Mouse (Mus musculus) embryonic facial prominence, embryonic 10.5 days (tissue): ENCODE measurements around the gene Dach2. TPM values are rescaled to one million over a fixed set of nuclear protein-coding genes. Genes with fewer than 3 reads are reported as not detected.
"Not testable (repeated sequence)": the region's sequence is repeated elsewhere in the genome, so short reads cannot be mapped to it uniquely, and the experiment has no call there.

Experiments
- DNase-seq: peaks from one replicate; pipeline ENCODE4 v3.0.0-alpha.2; 2017; ENCODE audit warnings: low spot score
- H3K27ac ChIP-seq: fragments of 300-500 bp; sonication (generic); replicated peaks from 2 replicates; pipeline ENCODE4 v1.5.1; 2016; ENCODE audit warnings: mild to moderate bottlenecking
- H3K27me3 ChIP-seq: fragments of 300-500 bp; sonication (generic); replicated peaks from 2 replicates; pipeline ENCODE4 v1.6.1; 2016; ENCODE audit warnings: low read depth, mild to moderate bottlenecking; ENCODE audit not compliant: poor library complexity, severe bottlenecking
- H3K36me3 ChIP-seq: fragments of 300-500 bp; sonication (generic); replicated peaks from 2 replicates; pipeline ENCODE4 v1.6.1; 2016; ENCODE audit warnings: mild to moderate bottlenecking, moderate library complexity
- H3K4me1 ChIP-seq: fragments of 300-500 bp; sonication (generic); 2 replicates; pipeline ENCODE4 v1.6.1; 2016
- H3K4me3 ChIP-seq: fragments of 300-500 bp; sonication (generic); 2 replicates; pipeline ENCODE4 v1.5.1; 2016; ENCODE audit warnings: mild to moderate bottlenecking, moderate library complexity
- H3K9me3 ChIP-seq: fragments of 300-500 bp; sonication (generic); 2 replicates; pipeline ENCODE4 v1.6.1; 2016; ENCODE audit warnings: mild to moderate bottlenecking
- whole genome bisulfite sequencing: fragments of 180-500 bp; shearing (Covaris S2); methylation state at CpG from one replicate; pipeline ENCODE4 v1.1.7; 2016; 5-methylcytosine and 5-hydroxymethylcytosine counted together
- polyA plus RNA-seq: library from polyadenylated mRNA; unstranded; fragments of >200 nt; fragmentation: Nextera tagmentation; extraction: Ambion mirVana; gene quantifications from 2 replicates; pipeline ENCODE4 v1.2.1, GENCODE M21; 2016

Dach2 gene
- polyA plus RNA-seq, result 8.7 and 12.1 TPM in 2 replicates

GRCm38 (mm10) chrX:113297404-113297803 is at the start of gene Dach2:
Dach2 (plus strand) TSS chrX:113297510.
- no peaks in the 10 kb centered on the region for H3K27me3 ChIP-seq
- H3K4me3 ChIP-seq, result peak within 1 kb of the TSS; percentile 65
- H3K27ac ChIP-seq, result peak within 1 kb of the TSS; percentile 59; the same call in 1 of the 2 replicates
- no peaks in the 10 kb centered on the region for H3K36me3 ChIP-seq
- H3K4me1 ChIP-seq, result no peaks in the 10 kb centered on the region
- WGBS, result 22% methylated on average over 21 of the region's 21 CpGs
- peak; percentile 63 for DNase-seq
- H3K9me3 ChIP-seq, result no peaks in the 10 kb centered on the region

- H3K27me3 ChIP-seq, H3K27ac ChIP-seq, H3K9me3 ChIP-seq, H3K4me3 ChIP-seq, DNase-seq, H3K4me1 ChIP-seq, H3K36me3 ChIP-seq: not testable (repeated sequence)
- 75% methylated on average over 3 of the region's 3 CpGs for WGBS
Observed at GRCm38 (mm10) chrX:113252427-113252826, 44.9 kb upstream of the Dach2 start.

GRCm38 (mm10) chrX:113298031-113298430 is 721 bp downstream of the Dach2 start:
- Histone ChIP-seq H3K9me3 (no peaks in the 10 kb centered on the region), H3K36me3 (no peaks in the 10 kb centered on the region), H3K4me1 (no peaks in the 10 kb centered on the region), H3K4me3 (peak overlapping the region; percentile 65), H3K27ac (peak overlapping the region; percentile 59; the same call in 1 of the 2 replicates), H3K27me3 (no peaks in the 10 kb centered on the region)
- 18% methylated on average over 18 of the region's 18 CpGs for WGBS
- peak; percentile 91 for DNase-seq

- no peak for DNase-seq
- H3K4me3 ChIP-seq, result peak overlapping the region; percentile 65
- no peaks in the 10 kb centered on the region for H3K36me3 ChIP-seq
- H3K27ac ChIP-seq, result peak overlapping the region; percentile 54; the same call in 1 of the 2 replicates
- no peaks in the 10 kb centered on the region for H3K27me3 ChIP-seq
- no peaks in the 10 kb centered on the region for H3K4me1 ChIP-seq
- 21% methylated on average over 19 of the region's 19 CpGs for WGBS
- no peaks in the 10 kb centered on the region for H3K9me3 ChIP-seq
Observed at GRCm38 (mm10) chrX:113298468-113298867, 1.2 kb downstream of the Dach2 start.

- H3K4me1 ChIP-seq, result no peaks in the 10 kb centered on the region
- DNase-seq, result no peak
- WGBS, result 63% methylated on average over 4 of the region's 4 CpGs
- no peak overlapping the region for H3K4me3 ChIP-seq
- no peaks in the 10 kb centered on the region for H3K36me3 ChIP-seq
- no peak overlapping the region for H3K27ac ChIP-seq
- no peaks in the 10 kb centered on the region for H3K27me3 ChIP-seq
- no peaks in the 10 kb centered on the region for H3K9me3 ChIP-seq
Observed at GRCm38 (mm10) chrX:113304323-113304722, 7.0 kb downstream of the Dach2 start.

GRCm38 (mm10) chrX:113338143-113338542 is 40.8 kb downstream of the Dach2 start:
- Histone ChIP-seq H3K27ac (no peak overlapping the region), H3K9me3 (no peaks in the 10 kb centered on the region), H3K36me3 (no peaks in the 10 kb centered on the region), H3K4me3 (no peak overlapping the region), H3K4me1 (no peaks in the 10 kb centered on the region), H3K27me3 (no peaks in the 10 kb centered on the region)
- DNase-seq, result no peak
- 68% methylated on average over 3 of the region's 3 CpGs for WGBS

- DNase-seq, result no peak
- WGBS, result 85% methylated on average over 3 of the region's 3 CpGs
Observed at GRCm38 (mm10) chrX:113394417-113394816, 97.1 kb downstream of the Dach2 start.

GRCm38 (mm10) chrX:113408756-113409155 is 111.4 kb downstream of the Dach2 start:
- no peak for DNase-seq
- H3K36me3 ChIP-seq, result no peaks in the 10 kb centered on the region
- no peak overlapping the region for H3K27ac ChIP-seq
- 93% methylated on average over 1 of the region's 1 CpGs for WGBS
- no peaks in the 10 kb centered on the region for H3K4me1 ChIP-seq
- H3K4me3 ChIP-seq, result no peak overlapping the region
- no peaks in the 10 kb centered on the region for H3K27me3 ChIP-seq
- no peaks in the 10 kb centered on the region for H3K9me3 ChIP-seq

More at GRCm38 (mm10) chrX:113394417-113394816, 97.1 kb downstream of the Dach2 start:
- Histone ChIP-seq H3K27ac (no peak overlapping the region), H3K27me3 (no peaks in the 10 kb centered on the region), H3K4me1 (no peaks in the 10 kb centered on the region), H3K36me3 (no peaks in the 10 kb centered on the region), H3K9me3 (no peaks in the 10 kb centered on the region), H3K4me3 (no peak overlapping the region)

GRCm38 (mm10) chrX:113421517-113422187 is 124.3 kb downstream of the Dach2 start:
- no peaks in the 10 kb centered on the region for H3K9me3 ChIP-seq
- H3K27me3 ChIP-seq, result no peaks in the 10 kb centered on the region
- DNase-seq, result peak; percentile 13
- H3K27ac ChIP-seq, result no peak overlapping the region
- 20% methylated on average over 3 of the region's 3 CpGs for WGBS
- no peaks in the 10 kb centered on the region for H3K4me1 ChIP-seq
- H3K36me3 ChIP-seq, result no peaks in the 10 kb centered on the region
- no peak overlapping the region for H3K4me3 ChIP-seq

GRCm38 (mm10) chrX:113482131-113482530 is 184.8 kb downstream of the Dach2 start:
- no peak for DNase-seq
- H3K27ac ChIP-seq, result no peak overlapping the region

GRCm38 (mm10) chrX:113545106-113545505 is 247.8 kb downstream of the Dach2 start:
- Histone ChIP-seq H3K36me3 (no peaks in the 10 kb centered on the region), H3K27me3 (no peaks in the 10 kb centered on the region), H3K4me1 (no peaks in the 10 kb centered on the region), H3K27ac (no peak overlapping the region), H3K9me3 (no peaks in the 10 kb centered on the region), H3K4me3 (no peak overlapping the region)
- WGBS, result 86% methylated on average over 3 of the region's 3 CpGs
- no peak for DNase-seq

More at GRCm38 (mm10) chrX:113482131-113482530, 184.8 kb downstream of the Dach2 start:
- Histone ChIP-seq H3K4me1 (no peaks in the 10 kb centered on the region), H3K27me3 (no peaks in the 10 kb centered on the region), H3K4me3 (no peak overlapping the region), H3K9me3 (no peaks in the 10 kb centered on the region), H3K36me3 (no peaks in the 10 kb centered on the region)
- 88% methylated on average over 1 of the region's 1 CpGs for WGBS

GRCm38 (mm10) chrX:113563897-113564296 is 266.6 kb downstream of the Dach2 start:
- Histone ChIP-seq H3K36me3 (no peaks in the 10 kb centered on the region), H3K4me1 (no peaks in the 10 kb centered on the region), H3K27ac (no peak overlapping the region), H3K27me3 (no peaks in the 10 kb centered on the region), H3K4me3 (no peak overlapping the region), H3K9me3 (no peaks in the 10 kb centered on the region)
- DNase-seq, result no peak
- WGBS, result 90% methylated on average over 2 of the region's 2 CpGs

GRCm38 (mm10) chrX:113666069-113666468 is 368.8 kb downstream of the Dach2 start:
- H3K36me3 ChIP-seq, result no peaks in the 10 kb centered on the region
- no peaks in the 10 kb centered on the region for H3K4me1 ChIP-seq
- DNase-seq, result no peak
- H3K27ac ChIP-seq, result no peak overlapping the region
- no peak overlapping the region for H3K4me3 ChIP-seq
- H3K9me3 ChIP-seq, result no peaks in the 10 kb centered on the region
- no peaks in the 10 kb centered on the region for H3K27me3 ChIP-seq
